Mouse (Mus musculus): ENCODE results near the gene AC140267.1. TPM values are rescaled to one million over a fixed set of nuclear protein-coding genes. Genes with fewer than 3 reads are reported as not detected.

AC140267.1 gene
- 10 to 100 TPM; 22.0 to 31.2 TPM for total RNA-seq (2021)

- DNase-seq, result no peak
- intact Hi-C loops (cut with DNase I), result no loop called here
Measured at GRCm38 (mm10) chr15:80235535-80235934, at the start of gene AC140267.1. AC140267.1 (plus strand) TSS chr15:80235835.

DNA sequence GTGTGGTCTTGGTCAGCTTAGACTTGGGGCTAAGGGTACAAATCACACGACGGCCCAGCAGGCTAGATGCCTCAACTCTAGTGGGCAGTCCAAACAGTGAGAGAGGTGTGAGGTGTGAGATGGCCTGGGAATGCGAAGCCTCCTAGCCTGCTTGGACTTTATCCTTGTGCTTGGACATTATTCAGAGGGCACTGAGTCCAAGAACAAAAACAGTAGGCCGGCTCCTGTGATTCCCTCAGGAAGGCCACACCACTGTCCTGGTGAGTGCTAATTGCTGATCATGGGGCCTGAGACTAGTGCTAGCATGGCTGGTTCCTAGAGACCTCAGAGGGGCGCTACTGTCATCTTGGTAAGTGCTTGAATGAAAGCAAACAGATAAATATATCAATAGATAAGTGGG lies 46.7 kb upstream of the AC140267.1 start:
- intact Hi-C loops (cut with DNase I), result no loop called here
- DNase-seq, result no peak

DNA sequence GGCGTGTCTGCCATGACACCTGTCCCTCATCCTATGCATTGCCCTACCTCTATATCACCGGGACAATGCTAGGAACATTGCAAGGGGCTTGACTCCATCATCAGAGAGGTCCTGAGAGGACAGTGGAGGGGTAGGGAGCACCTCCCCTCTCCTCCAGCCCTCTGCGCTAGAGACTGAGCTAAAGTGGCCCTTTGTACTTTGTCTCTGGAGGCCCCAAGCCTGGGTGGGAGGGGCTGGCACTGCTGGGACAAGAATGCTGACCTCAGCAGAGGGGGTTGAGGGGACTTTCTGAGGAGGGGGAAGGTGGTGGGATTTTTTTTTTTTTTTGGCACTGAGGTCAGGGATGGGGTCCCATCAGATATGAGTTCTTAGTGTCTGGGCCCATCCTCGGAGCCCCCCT lies 45.6 kb upstream of the AC140267.1 start:
- DNase-seq, result no peak
- intact Hi-C loops (cut with DNase I), result no loop called here

DNA sequence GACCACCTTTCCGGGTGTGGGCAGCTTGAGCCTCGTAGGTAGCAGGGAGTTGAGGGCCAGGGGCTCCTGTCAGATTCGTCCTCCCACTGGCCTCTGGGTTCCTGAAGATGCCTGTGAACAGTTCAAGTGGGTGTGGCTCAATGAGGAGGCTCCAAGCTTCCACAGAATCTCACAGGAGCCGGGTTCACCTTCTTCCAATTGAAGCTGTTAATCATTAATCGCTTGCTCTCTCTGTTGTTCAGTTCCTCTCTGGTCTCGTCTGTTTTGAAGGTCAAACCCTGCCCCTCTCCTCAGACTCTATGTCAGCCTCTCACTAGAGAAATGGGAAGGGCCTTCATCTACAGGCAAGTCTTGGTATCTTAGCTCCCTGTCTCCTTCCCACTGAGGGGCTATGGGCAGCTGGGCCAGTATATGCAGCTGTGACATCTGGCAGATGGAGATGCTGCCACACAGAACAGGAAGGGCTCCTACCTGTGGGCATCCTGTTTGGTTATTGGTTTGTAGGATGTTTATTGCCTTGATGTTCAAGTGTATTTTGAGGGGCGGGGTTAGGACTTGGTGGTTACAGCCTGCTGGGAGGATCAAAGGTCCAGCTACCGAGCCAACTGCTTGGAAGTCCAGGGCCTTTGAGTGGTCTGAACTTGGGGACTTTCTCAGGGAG lies 43.9 kb upstream of the AC140267.1 start:
- intact Hi-C loops (cut with DNase I), result no loop called here
- DNase-seq, result no peak

DNA sequence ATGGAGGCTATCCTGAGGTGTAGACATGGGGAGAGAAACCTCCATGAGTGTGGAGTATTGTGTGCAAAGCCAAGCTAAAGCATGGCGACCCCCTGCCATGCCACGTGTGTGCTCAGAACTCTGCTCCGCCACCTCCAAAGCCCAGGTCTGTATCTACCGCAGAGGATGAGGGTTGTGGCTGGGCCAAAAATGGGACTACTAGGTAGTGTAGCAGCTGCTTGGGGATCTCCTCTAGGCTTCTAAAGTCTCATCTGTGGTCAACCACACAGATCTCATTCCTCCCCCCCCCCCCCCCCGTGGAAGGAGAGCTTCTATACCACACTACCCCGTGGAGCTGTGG lies 43.4 kb upstream of the AC140267.1 start:
- no peak for DNase-seq
- intact Hi-C loops (cut with DNase I), result no loop called here

DNA sequence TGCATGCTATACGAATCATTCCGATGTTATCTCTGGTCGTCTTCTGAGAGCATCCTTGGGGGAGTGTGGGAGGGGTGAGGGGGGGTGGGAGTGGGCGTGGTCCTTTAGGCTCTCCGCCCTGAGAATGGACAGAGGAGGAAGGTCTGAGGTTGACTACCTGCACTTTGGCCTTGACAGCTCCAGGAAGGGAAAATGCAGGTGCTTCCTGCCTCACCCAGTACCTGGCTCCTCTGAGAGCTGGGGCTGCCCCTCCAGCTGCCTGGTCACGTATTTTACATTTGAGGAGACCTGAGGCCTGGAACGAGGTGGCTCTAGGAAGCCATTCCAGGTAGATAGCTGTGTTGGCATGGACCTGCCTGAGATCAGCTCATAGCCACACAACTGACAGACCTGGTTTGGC lies 42.8 kb upstream of the AC140267.1 start:
- DNase-seq, result no peak
- intact Hi-C loops (cut with DNase I), result no loop called here

- no peak for DNase-seq
- intact Hi-C loops (cut with DNase I), result no loop called here
Measured at GRCm38 (mm10) chr15:80199556-80199955, 36.1 kb upstream of the AC140267.1 start.

GRCm38 (mm10) chr15:80202111-80202775 lies 33.4 kb upstream of the AC140267.1 start:
- DNase-seq, result no peak
- intact Hi-C loops (cut with DNase I), result no loop called here

DNA sequence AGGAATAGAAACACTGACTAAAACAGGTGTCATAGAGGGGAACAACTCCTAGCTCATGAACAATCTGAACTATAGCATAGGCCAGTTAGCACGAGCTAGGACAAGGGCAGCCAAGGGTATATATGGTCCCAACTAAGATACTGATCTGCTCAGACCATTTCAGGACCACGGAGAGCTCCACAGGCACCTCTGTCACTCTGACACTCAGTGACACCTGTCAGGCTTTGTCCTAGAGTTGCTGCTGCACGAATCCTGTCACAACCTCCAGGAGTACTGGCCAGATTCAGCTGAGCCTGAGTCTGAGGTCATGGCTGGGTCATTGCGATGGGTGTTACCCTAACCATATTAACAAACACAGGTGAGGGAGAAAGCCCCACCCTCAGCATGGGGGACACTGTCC lies 32.2 kb upstream of the AC140267.1 start:
- peak in 1 of 2 experiments; percentile 13 for DNase-seq
- intact Hi-C loops (cut with DNase I), result no loop called here

GRCm38 (mm10) chr15:80206057-80206565 lies 29.5 kb upstream of the AC140267.1 start:
- intact Hi-C loops (cut with DNase I), result no loop called here
- no peak for DNase-seq

GRCm38 (mm10) chr15:80208446-80208845 lies 27.2 kb upstream of the AC140267.1 start:
- no peak for DNase-seq
- intact Hi-C loops (cut with DNase I), result no loop called here

- no peak for DNase-seq
- intact Hi-C loops (cut with DNase I), result no loop called here
Measured at GRCm38 (mm10) chr15:80213688-80214087, 21.9 kb upstream of the AC140267.1 start.

- peak; percentile 46 to 57 for DNase-seq
- intact Hi-C loops (cut with DNase I), result no loop called here
Measured at GRCm38 (mm10) chr15:80215716-80216479, 19.7 kb upstream of the AC140267.1 start.

GRCm38 (mm10) chr15:80216480-80216820 lies 19.2 kb upstream of the AC140267.1 start:
- intact Hi-C loops (cut with DNase I), result no loop called here
- no peak for DNase-seq

DNA sequence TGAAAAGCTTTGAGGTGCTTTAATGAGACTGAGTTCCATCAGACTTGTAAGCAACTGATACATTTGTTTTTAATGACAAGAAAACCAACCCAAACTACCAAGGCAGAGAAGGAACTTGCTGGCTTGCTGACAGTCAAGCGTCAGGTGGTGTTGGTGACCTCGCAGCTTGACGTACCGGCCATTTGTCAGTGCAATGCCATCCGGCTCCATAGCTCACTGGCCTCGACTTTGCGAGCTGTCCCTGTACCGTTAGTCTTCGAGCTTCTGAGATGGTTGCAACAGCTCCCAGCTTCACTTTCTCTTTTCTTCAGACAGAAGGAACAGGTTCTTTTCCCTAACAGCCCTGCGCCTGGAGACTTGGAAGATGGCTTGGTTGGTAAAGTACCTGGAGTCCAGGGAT lies 18.2 kb upstream of the AC140267.1 start:
- intact Hi-C loops (cut with DNase I), result no loop called here

DNA sequence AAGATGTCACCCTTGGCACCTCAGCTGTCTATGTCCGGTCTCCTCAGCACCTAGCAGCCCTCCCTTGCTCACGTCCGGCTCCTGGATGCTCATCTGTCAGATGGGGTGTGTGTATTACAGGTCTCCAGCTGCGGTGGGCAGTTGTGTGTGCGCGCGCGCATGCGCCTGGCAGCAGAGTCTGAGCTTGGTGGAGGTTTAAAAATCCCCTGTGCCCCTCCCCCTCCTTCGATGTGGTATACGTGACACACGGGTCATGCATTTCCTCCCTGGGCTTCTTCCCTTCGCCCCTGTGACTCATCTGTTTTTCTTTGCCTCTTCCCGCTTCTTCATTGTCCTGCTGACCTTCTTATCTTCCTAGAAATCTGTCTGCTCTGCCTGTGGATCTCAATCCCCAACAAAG lies 16.4 kb upstream of the AC140267.1 start:
- intact Hi-C loops (cut with DNase I), result no loop called here
- peak; percentile 19 to 23 for DNase-seq

More for the DNA sequence above, 18.2 kb upstream of the AC140267.1 start:
- no peak for DNase-seq

DNA sequence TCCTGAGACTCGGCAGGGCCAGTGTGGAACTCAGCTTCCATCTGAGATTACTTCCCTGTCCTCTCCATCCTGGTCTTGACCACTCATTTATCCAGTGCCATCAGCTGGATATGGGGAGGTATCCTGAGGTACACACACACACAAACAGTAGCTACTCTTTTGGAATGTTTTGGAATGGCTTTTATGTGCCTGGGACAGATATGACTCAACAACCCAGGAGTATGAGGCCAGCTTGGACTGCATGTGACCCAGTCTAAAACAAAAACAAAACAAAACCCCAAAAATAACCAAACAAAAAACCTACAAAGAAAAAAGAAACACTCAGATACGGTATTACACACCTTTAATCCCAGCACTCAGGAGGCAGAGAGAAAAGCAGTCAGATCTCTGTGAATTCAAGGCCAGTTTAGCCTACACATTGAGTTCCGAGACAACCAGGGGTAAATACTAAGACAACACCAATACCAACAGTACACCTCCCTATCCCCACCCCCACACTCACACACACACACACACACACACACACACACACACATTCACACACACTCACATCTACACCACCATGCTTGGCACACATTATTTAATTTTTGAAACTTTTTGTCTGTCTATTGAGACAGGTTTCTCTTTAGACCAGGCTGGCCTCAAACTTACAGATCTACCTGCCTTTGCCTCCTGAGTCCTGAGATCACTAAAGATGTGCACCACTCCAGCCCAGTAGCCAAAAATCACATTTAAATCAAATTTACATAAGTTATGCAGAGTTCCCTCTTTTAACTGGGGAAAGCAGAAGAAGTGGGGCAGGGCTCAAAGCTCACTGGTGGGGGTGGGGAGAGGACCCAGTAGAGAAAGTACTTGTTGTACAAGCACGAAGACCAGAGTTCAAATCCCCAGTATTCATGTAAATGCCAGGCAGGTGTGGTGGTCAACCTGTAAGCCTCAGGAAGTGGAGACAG lies 15.7 kb upstream of the AC140267.1 start:
- intact Hi-C loops (cut with DNase I), result loop anchor here (10.0 kb wide), 1 partner anchor 275 kb away; no protein-coding TSS in a partner anchor
- no peak for DNase-seq

DNA sequence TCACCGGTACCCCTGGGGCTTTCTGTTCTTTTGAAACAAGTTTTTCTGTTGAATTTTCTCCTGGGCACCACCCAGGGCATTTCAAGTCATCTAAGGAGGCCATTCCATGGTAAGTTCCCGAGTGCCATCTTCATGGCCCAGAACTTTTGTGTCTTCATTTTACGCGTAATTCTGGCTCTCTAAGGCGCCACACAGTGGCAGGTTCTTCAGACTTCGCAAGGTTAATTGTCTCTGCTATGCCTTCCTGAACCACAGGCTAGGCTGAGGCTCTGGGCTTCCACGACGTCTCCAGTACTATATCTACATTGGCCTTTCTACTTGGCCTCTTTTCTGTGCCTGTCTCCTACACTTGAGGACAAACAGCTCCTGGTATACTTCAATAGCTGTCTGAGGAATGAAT lies 14.6 kb upstream of the AC140267.1 start:
- intact Hi-C loops (cut with DNase I), result loop anchor here (10.0 kb wide), 1 partner anchor 276 kb away; no protein-coding TSS in a partner anchor

DNA sequence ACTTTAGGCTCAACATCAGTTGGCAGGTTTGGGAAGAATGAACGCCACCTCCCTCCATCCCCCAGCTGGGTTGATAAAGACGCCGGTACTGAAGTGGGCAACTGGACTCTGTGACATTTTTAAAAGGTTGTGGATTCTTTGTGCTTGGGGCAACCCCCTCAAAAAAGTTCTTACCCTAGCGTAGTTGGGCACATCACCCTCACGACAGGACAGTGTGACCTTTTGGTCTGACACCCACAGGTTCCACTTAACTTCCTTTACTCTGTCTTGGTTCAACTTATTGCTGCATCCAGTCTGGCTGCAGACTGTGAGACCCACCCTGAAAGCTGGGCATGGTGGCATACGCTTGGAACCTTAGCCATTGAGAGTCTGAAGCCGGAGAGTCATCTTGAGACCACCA lies 11.9 kb upstream of the AC140267.1 start:
- DNase-seq, result no peak
- intact Hi-C loops (cut with DNase I), result loop anchor here (2.0 to 10.0 kb wide), 2 partner anchors 135 to 279 kb away; no protein-coding TSS in a partner anchor

More for the DNA sequence above, 14.6 kb upstream of the AC140267.1 start:
- DNase-seq, result no peak

GRCm38 (mm10) chr15:80225208-80225607 lies 10.4 kb upstream of the AC140267.1 start:
- peak; percentile 72 to 90 for DNase-seq
- intact Hi-C loops (cut with DNase I), result loop anchor here (2.0 to 10.0 kb wide), 3 partner anchors 113 to 280 kb away; no protein-coding TSS in a partner anchor
